Mouse (Mus musculus): ENCODE data around the gene Slco2b1. TPM values are rescaled to one million over a fixed set of nuclear protein-coding genes. Genes with fewer than 3 reads are reported as not detected.

The Slco2b1 gene
- polyA plus RNA-seq, 1 experiment from 2014 or later: 2.2 TPM

DNA sequence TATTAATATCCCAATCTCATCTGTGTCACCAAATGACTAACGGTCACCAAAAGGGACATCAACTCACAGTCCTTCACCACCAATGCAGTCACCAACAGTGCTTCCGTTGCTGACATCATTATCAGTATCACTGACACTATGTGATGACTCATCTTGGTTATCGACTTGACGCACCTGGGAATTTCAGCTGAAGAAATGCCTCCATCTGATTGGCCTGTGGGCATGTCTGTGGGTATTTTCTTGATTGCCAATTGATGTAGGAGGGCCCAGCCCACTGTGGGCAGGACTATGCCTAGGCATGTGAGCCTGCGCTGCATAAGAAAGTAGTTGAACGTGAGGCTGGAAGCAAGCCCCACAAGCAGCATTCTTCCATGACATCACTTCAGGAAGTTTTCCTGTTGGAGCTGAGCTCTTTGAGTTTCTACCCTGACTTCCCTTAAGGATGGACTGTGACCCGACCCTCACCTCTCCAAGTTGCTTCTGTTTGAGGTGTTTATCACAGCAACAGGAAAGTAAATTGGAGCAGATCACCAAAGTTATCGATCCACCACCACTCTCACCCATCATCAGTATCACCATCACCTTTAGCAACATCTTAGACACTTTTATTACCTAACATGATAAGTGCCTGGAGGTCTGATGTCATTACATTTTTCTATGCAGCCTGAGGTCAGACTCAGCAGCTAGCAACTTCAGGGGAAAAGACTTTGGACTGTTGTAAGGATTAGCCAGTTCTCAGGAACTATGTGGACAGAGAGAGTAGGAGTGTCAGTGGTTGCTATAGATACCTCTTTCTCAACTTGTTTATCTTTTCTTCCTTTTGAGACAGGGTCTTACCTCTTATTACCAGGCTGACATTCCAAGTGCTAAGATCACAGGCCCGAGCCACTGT lies 39.4 kb downstream of the Slco2b1 start:
- H3K27me3 ChIP-seq (replicated peaks; ENCODE audit: control insufficient read depth, insufficient read depth, low read length): no peaks in the 10 kb centered on the region
- 0 out of 2 replicates have a peak, but pooled peaks cover 6% of the 10 kb centered on the region for H3K4me1 ChIP-seq (replicated peaks; ENCODE audit: control insufficient read depth, insufficient read depth, low read length)
- no peak overlapping the region for H3K9ac ChIP-seq (ENCODE audit: low read depth, low read length)
- H3K27ac ChIP-seq (ENCODE audit: low read depth, low read length): no peak overlapping the region
- H3K4me2 ChIP-seq (replicated peaks; ENCODE audit: low read depth): no peak overlapping the region
- WGBS: 40% methylated on average over 9 of the region's 9 CpGs
- peak; percentile 86 for ATAC-seq
- no peak for TF ChIP-seq CTCF (IDR thresholded peaks at IDR 0.05; ENCODE audit: low read depth)
- no peak overlapping the region for H3K4me3 ChIP-seq (ENCODE audit: low read depth, low read length)
- no peaks in the 10 kb centered on the region for H3K9me3 ChIP-seq (ENCODE audit: control insufficient read depth)
- no peaks in the 10 kb centered on the region for H3K36me3 ChIP-seq (ENCODE audit: control insufficient read depth, insufficient read depth)

DNA sequence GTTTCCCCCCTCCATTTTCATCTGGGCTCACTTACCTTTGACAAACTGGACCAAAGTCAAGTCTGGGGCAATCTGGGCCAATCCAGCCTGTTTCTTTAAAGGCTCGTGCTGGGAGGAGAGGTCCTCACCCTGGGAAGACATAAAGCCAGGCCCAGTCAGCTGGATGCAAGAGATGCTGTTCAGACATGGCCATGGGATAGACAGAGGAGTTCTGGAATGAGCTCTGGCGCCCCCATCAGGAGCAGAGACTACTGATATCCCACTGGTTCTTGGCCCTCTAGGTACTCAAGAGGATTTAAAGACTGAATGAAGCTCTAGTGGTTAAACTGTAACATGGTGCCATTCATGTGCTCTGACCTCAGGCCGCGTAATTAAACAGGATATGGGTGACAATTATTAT lies 40.2 kb downstream of the Slco2b1 start:
- Histone ChIP-seq H3K4me3 (ENCODE audit: low read depth, low read length) (no peak overlapping the region), H3K9me3 (ENCODE audit: control insufficient read depth) (no peaks in the 10 kb centered on the region), H3K27ac (ENCODE audit: low read depth, low read length) (no peak overlapping the region), H3K9ac (ENCODE audit: low read depth, low read length) (no peak overlapping the region), H3K36me3 (ENCODE audit: control insufficient read depth, insufficient read depth) (no peaks in the 10 kb centered on the region), H3K27me3 (replicated peaks; ENCODE audit: control insufficient read depth, insufficient read depth, low read length) (no peaks in the 10 kb centered on the region), H3K4me1 (replicated peaks; ENCODE audit: control insufficient read depth, insufficient read depth, low read length) (0 out of 2 replicates have a peak, but pooled peaks cover 6% of the 10 kb centered on the region), H3K4me2 (replicated peaks; ENCODE audit: low read depth) (no peak overlapping the region)
- ATAC-seq: no peak
- peak; percentile 19; the same call in 1 of the 2 replicates for TF ChIP-seq CTCF (IDR thresholded peaks at IDR 0.05; ENCODE audit: low read depth)
- 57% methylated on average over 4 of the region's 4 CpGs for WGBS

DNA sequence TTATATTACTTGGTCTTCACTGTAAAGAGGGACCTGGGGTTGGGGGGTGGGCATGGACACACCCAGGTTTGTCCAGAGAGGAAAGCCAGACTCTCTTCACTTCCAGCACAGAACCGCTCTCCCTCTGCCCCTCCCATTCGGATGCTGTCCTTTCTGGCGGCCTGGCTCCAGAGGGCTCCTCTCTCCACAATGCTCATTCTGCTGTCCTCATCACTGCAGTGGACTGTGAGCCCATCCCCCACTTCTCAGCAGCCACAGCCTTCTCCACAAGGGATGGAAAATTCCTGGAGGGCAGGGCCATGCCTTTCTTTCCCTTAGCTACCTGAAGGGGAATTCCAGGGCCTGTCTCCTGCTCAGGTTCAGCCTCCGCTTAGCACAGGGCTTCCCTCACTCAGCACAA lies 42.3 kb downstream of the Slco2b1 start:
- Histone ChIP-seq H3K27me3 (replicated peaks; ENCODE audit: control insufficient read depth, insufficient read depth, low read length) (no peaks in the 10 kb centered on the region), H3K9ac (ENCODE audit: low read depth, low read length) (no peak overlapping the region), H3K36me3 (ENCODE audit: control insufficient read depth, insufficient read depth) (no peaks in the 10 kb centered on the region), H3K4me3 (ENCODE audit: low read depth, low read length) (no peak overlapping the region), H3K4me1 (replicated peaks; ENCODE audit: control insufficient read depth, insufficient read depth, low read length) (0 out of 2 replicates have a peak, but pooled peaks cover 11% of the 10 kb centered on the region), H3K9me3 (ENCODE audit: control insufficient read depth) (no peaks in the 10 kb centered on the region), H3K4me2 (replicated peaks; ENCODE audit: low read depth) (no peak overlapping the region), H3K27ac (ENCODE audit: low read depth, low read length) (no peak overlapping the region)
- no peak for TF ChIP-seq CTCF (IDR thresholded peaks at IDR 0.05; ENCODE audit: low read depth)
- 59% methylated on average over 4 of the region's 4 CpGs for WGBS
- ATAC-seq: no peak

DNA sequence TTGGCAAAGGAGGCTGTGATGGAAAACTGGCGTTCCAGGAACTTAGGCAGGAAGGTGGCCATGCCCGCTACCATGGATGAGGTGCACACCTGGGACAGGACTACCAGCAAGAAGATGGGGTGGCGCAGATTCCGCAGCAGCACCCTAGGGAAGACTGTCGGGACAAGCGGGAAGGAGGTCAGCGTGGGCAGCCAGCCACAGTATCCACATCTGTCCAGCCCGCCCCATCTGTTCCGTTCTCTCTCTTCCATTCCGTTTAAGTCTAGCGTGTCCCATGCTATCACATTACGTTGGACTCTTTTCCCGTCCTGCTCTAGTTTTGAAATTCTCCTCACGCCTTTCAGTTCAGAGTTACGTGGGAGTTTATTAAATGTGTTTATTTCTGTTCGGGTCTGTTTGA lies 44.0 kb downstream of the Slco2b1 start:
- no peaks in the 10 kb centered on the region for H3K9me3 ChIP-seq (ENCODE audit: control insufficient read depth)
- no peak overlapping the region for H3K27ac ChIP-seq (ENCODE audit: low read depth, low read length)
- H3K9ac ChIP-seq (ENCODE audit: low read depth, low read length): no peak overlapping the region
- ATAC-seq: no peak
- H3K4me3 ChIP-seq (ENCODE audit: low read depth, low read length): no peak overlapping the region
- TF ChIP-seq CTCF (IDR thresholded peaks at IDR 0.05; ENCODE audit: low read depth): no peak
- no peak overlapping the region for H3K4me2 ChIP-seq (replicated peaks; ENCODE audit: low read depth)
- WGBS: 85% methylated on average over 16 of the region's 16 CpGs
- H3K27me3 ChIP-seq (replicated peaks; ENCODE audit: control insufficient read depth, insufficient read depth, low read length): no peaks in the 10 kb centered on the region
- 0 out of 2 replicates have a peak, but pooled peaks cover 5% of the 10 kb centered on the region for H3K4me1 ChIP-seq (replicated peaks; ENCODE audit: control insufficient read depth, insufficient read depth, low read length)
- H3K36me3 ChIP-seq (ENCODE audit: control insufficient read depth, insufficient read depth): no peaks in the 10 kb centered on the region

DNA sequence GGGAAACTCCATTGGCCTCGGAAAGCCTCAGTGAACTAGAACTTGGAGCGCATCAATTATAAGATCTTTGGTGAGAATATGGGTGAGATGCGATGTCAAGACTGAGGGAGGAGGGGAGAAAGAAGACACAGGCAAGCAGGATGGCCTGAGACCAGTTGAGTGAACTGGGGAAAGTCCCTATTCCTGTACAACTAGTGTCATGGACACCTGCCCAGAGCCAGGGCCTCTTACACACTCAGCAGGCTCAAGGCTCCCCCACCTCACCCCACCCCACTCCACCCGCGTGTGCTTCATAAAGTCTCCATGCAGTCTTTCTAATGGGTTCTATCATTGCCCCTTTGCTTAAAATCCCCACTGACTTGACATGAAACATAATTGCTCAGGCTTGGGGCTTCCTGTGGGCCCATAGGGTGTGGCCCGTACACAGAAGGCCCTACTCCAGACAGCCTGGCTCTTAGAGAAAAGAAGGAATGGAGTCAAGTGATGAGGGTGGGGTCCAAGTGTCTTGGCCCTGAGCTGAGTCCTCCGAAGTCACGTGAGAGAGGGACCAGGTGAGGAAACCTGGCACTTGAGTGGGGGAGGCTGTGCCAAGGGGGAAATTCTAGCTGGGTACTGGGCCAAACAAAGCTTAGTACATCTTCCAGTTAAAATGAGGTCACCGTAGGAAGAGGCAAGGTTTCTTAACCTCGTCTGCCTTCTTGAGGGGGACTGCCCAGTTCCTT lies 45.2 kb downstream of the Slco2b1 start:
- WGBS: 83% methylated on average over 10 of the region's 10 CpGs
- 0 out of 2 replicates have a peak, but pooled peaks cover 5% of the 10 kb centered on the region for H3K4me1 ChIP-seq (replicated peaks; ENCODE audit: control insufficient read depth, insufficient read depth, low read length)
- H3K9me3 ChIP-seq (ENCODE audit: control insufficient read depth): no peaks in the 10 kb centered on the region

More for the DNA sequence above, 45.2 kb downstream of the Slco2b1 start:
- no peak for TF ChIP-seq CTCF (IDR thresholded peaks at IDR 0.05; ENCODE audit: low read depth)
- Histone ChIP-seq H3K4me2 (replicated peaks; ENCODE audit: low read depth) (no peak overlapping the region), H3K27ac (ENCODE audit: low read depth, low read length) (no peak overlapping the region), H3K27me3 (replicated peaks; ENCODE audit: control insufficient read depth, insufficient read depth, low read length) (no peaks in the 10 kb centered on the region), H3K4me3 (ENCODE audit: low read depth, low read length) (no peak overlapping the region), H3K9ac (ENCODE audit: low read depth, low read length) (no peak overlapping the region), H3K36me3 (ENCODE audit: control insufficient read depth, insufficient read depth) (no peaks in the 10 kb centered on the region)
- no peak for ATAC-seq

Measured in intestine, postnatal 0 days (tissue).